Mouse (Mus musculus): ENCODE measurements at regions not wholly inside any gene's neighbourhood (a gene's known extent, or its start where the extent isn't known, plus 50 kb on each side); places are given as distances from the start of the nearest gene placed in this dataset.
"Not testable (repeated sequence)": the region's sequence is repeated elsewhere in the genome, so short reads cannot be mapped to it uniquely, and the experiment has no call there.

GRCm38 (mm10) chrX:77422206-77422605, 88.6 kb upstream of the Tbl1x start:
- no peaks in the 10 kb centered on the region for H3K36me3 ChIP-seq (ENCODE audit: control insufficient read depth, insufficient read depth, low read length, poor library complexity, severe bottlenecking)
- DNase-seq (ENCODE audit: low read depth, low spot score): no peak
- no peaks in the 10 kb centered on the region for H3K27me3 ChIP-seq (ENCODE audit: control insufficient read depth, insufficient read depth, low read length, poor library complexity, severe bottlenecking)

DNA sequence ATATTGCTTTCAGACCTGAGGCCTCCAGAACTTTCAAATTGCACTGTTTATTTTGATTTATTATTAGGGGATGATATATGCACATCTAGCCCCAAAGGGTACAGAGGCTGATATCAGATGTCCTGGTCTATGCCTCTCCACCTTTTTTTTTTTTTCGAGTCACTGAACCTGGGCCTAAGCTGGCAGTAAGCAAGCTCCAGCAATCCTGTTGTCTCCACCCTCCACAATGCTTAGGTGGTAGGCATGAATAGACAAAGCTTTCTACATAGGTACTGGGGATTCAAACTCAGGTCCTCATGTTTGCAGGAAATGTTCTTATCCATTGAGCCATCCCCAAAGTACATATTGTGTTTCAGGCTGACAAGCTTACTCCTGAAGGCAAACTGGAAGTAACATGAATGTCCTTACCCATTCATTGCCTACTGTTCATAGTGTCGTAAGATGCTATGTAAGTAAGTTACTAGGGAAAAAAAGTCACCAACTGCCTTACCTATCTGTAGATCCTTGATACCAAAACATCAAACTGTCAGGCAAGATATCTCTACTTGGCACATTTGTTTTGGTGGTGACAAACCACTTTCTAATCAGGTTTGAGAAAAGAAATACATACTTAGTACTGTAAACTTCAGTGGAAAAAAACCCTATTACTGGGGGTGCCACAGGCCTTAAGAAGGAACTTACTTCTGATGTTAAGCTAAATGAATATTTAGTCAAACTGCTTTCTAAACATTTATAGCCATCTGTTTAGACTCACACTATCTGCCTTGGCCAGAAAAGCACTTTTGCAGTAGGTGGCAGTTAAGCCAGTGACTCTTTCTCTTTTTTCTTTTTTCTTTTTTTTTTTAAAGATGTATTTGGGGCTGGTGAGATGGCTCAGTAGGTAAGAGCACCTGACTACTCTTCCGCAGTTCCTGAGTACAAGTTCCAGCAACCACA, 85.8 kb upstream of the Tbl1x start:
- Histone ChIP-seq H3K36me3 (ENCODE audit: control insufficient read depth, insufficient read depth, low read length, poor library complexity, severe bottlenecking) (no peaks in the 10 kb centered on the region), H3K27me3 (ENCODE audit: control insufficient read depth, insufficient read depth, low read length, poor library complexity, severe bottlenecking) (no peaks in the 10 kb centered on the region)
- no peak for DNase-seq (ENCODE audit: low read depth, low spot score)

DNA sequence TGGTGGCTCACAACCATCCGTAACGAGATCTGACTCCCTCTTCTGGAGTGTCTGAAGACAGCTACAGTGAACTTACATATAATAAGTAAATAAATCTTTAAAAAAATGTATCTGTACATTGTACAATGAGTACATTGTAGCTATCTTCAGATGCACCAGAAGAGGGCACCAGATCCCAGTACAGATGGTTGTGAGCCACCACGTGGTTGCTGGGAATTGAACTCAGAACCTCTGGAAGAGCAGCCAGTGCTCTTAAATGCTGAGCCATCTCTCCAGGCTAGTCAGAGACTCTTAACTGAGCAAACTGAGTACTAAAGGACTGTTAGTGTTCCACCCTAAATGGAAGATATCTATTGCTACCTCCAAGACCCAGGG, 85.1 kb upstream of the Tbl1x start:
- not testable (repeated sequence) for DNase-seq (ENCODE audit: low read depth, low spot score); H3K27me3 ChIP-seq (ENCODE audit: control insufficient read depth, insufficient read depth, low read length, poor library complexity, severe bottlenecking); H3K36me3 ChIP-seq (ENCODE audit: control insufficient read depth, insufficient read depth, low read length, poor library complexity, severe bottlenecking)

- not testable (repeated sequence) for H3K36me3 ChIP-seq (ENCODE audit: control insufficient read depth, insufficient read depth, low read length, poor library complexity, severe bottlenecking); DNase-seq (ENCODE audit: low read depth, low spot score)
Observed at GRCm38 (mm10) chrX:77426836-77427235, 84.0 kb upstream of the Tbl1x start.

DNA sequence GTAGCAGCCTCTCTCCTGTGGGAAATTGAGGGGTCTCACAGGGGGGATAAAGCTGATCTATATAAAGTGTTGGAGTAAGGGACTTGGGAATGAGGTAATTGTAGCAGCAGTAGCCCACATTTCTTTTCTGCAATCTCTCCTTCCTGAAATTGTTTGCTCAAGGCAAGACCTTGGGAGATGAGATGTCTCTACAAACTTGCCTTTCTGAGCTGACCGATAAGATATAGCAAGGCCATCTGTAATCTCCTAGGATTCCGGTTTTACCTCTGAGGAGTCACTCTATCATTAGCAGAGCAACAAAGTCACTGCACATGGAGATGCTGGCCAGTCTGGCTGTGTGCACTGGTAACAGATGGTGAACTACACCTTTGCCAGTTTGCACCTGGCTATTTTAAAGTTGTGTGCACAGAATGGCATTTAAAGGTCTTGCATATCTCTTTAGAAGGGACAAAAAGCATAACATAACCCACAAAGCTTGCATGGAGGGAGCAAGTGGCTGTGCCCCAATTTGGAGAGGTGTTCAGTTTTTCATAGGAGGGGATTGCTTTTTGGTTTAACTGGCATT, 78.7 kb upstream of the Tbl1x start:
- DNase-seq (ENCODE audit: low read depth, low spot score): no peak
- H3K36me3 ChIP-seq (ENCODE audit: control insufficient read depth, insufficient read depth, low read length, poor library complexity, severe bottlenecking): no peaks in the 10 kb centered on the region
- no peaks in the 10 kb centered on the region for H3K27me3 ChIP-seq (ENCODE audit: control insufficient read depth, insufficient read depth, low read length, poor library complexity, severe bottlenecking)

More at GRCm38 (mm10) chrX:77426836-77427235, 84.0 kb upstream of the Tbl1x start:
- not testable (repeated sequence) for H3K27me3 ChIP-seq (ENCODE audit: control insufficient read depth, insufficient read depth, low read length, poor library complexity, severe bottlenecking)

GRCm38 (mm10) chrX:77432846-77433810, 77.7 kb upstream of the Tbl1x start:
- H3K36me3 ChIP-seq (ENCODE audit: control insufficient read depth, insufficient read depth, low read length, poor library complexity, severe bottlenecking): no peaks in the 10 kb centered on the region
- peak; percentile 91 for DNase-seq (ENCODE audit: low read depth, low spot score)
- H3K27me3 ChIP-seq (ENCODE audit: control insufficient read depth, insufficient read depth, low read length, poor library complexity, severe bottlenecking): no peaks in the 10 kb centered on the region

GRCm38 (mm10) chrX:77433811-77434192, 77.0 kb upstream of the Tbl1x start:
- H3K36me3 ChIP-seq (ENCODE audit: control insufficient read depth, insufficient read depth, low read length, poor library complexity, severe bottlenecking): no peaks in the 10 kb centered on the region
- H3K27me3 ChIP-seq (ENCODE audit: control insufficient read depth, insufficient read depth, low read length, poor library complexity, severe bottlenecking): no peaks in the 10 kb centered on the region
- DNase-seq (ENCODE audit: low read depth, low spot score): no peak

GRCm38 (mm10) chrX:77443852-77444492, 66.8 kb upstream of the Tbl1x start:
- Histone ChIP-seq H3K36me3 (ENCODE audit: control insufficient read depth, insufficient read depth, low read length, poor library complexity, severe bottlenecking) (no peaks in the 10 kb centered on the region), H3K27me3 (ENCODE audit: control insufficient read depth, insufficient read depth, low read length, poor library complexity, severe bottlenecking) (no peaks in the 10 kb centered on the region)
- DNase-seq (ENCODE audit: low read depth, low spot score): no peak

DNA sequence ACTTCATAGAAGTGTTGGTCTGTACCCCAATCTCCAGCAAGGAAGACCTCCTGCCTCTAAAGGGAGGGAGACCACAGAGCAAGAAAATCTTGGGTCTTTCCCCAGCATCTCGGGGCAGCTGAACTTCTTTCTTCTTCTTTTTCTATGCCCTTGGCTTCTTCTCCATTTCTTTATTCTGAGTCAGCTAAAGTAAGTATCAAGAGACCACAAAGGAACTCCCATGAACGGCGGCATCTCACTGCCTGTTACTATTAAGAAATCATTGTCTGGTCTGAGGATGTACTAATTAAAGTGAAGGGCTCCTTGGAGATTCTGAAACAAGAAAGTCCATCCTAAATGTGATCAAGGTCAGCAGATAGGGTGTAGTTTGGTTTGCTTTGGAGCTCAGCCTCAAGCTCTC, 64.1 kb upstream of the Tbl1x start:
- Histone ChIP-seq H3K27me3 (ENCODE audit: control insufficient read depth, insufficient read depth, low read length, poor library complexity, severe bottlenecking) (no peaks in the 10 kb centered on the region), H3K36me3 (ENCODE audit: control insufficient read depth, insufficient read depth, low read length, poor library complexity, severe bottlenecking) (no peaks in the 10 kb centered on the region)
- no peak for DNase-seq (ENCODE audit: low read depth, low spot score)

GRCm38 (mm10) chrX:77451977-77452675, 58.7 kb upstream of the Tbl1x start:
- H3K36me3 ChIP-seq (ENCODE audit: control insufficient read depth, insufficient read depth, low read length, poor library complexity, severe bottlenecking): no peaks in the 10 kb centered on the region
- H3K27me3 ChIP-seq (ENCODE audit: control insufficient read depth, insufficient read depth, low read length, poor library complexity, severe bottlenecking): no peaks in the 10 kb centered on the region
- DNase-seq (ENCODE audit: low read depth, low spot score): no peak

All from splenic B cell, adult 2 months (primary cell).